Mouse (Mus musculus) liver, embryonic 14.5 days (tissue): ENCODE measurements around the gene Zbtb5. TPM values are rescaled to one million over a fixed set of nuclear protein-coding genes. Genes with fewer than 3 reads are reported as not detected.
A peak's percentile ranks its signal among the peaks of the same experiment; 100 is the strongest.

Source experiments
- ATAC-seq: fragments of 200-750 bp; cut with Nextera tagmentation; 2 replicates; pipeline ENCODE4 v1.8.0; 2017; ENCODE audit warnings: moderate number of reproducible peaks, mild to moderate bottlenecking, moderate library complexity; ENCODE audit not compliant: insufficient read depth
- DNase-seq, 3 experiments: peaks; one replicate each; pipeline ENCODE4 v3.0.0-alpha.2; 2012 to 2013; ENCODE audit warnings: low read depth in 3 of 3, low spot score in 3 of 3
- H3K27ac ChIP-seq: fragments of 300-500 bp; sonication (generic); 2 replicates; pipeline ENCODE4 v1.5.1; 2014; ENCODE audit warnings: moderate library complexity, mild to moderate bottlenecking, control low read depth, inconsistent platforms
- H3K27me3 ChIP-seq: fragments of 300-500 bp; sonication (generic); 2 replicates; pipeline ENCODE4 v1.6.1; 2014; ENCODE audit warnings: mild to moderate bottlenecking, low read length, moderate library complexity; ENCODE audit not compliant: control insufficient read depth, insufficient read depth
- H3K36me3 ChIP-seq: fragments of 300-500 bp; sonication (generic); replicated peaks from 2 replicates; pipeline ENCODE4 v1.6.1; 2014; ENCODE audit warnings: low read depth; ENCODE audit not compliant: control insufficient read depth, insufficient read depth
- H3K4me1 ChIP-seq, 2 experiments: fragments of 200-500 bp in 1 of 2; fragments of 300-500 bp in 1 of 2; sonication (generic) in 1 of 2; replicated peaks; 2 replicates each; pipeline ENCODE4 v1.6.1; 2012 to 2014; ENCODE audit warnings: antibody characterized with exemption in 1 of 2, inconsistent platforms in 1 of 2, low read length in 1 of 2; ENCODE audit not compliant: control insufficient read depth in 2 of 2, insufficient read depth in 2 of 2
- H3K4me2 ChIP-seq: fragments of 300-500 bp; sonication (generic); 2 replicates; pipeline ENCODE4 v1.6.1; 2014; ENCODE audit warnings: low read depth, mild to moderate bottlenecking, control low read depth, moderate library complexity
- H3K4me3 ChIP-seq, 2 experiments: fragments of 200-500 bp in 1 of 2; fragments of 300-500 bp in 1 of 2; sonication (generic) in 1 of 2; 2 replicates each; pipeline ENCODE4 v1.5.1; 2012 to 2014; ENCODE audit warnings: low read depth in 2 of 2, low read length in 2 of 2, mild to moderate bottlenecking in 2 of 2, control low read depth in 1 of 2, inconsistent platforms in 1 of 2, moderate library complexity in 1 of 2; ENCODE audit not compliant: insufficient read depth in 1 of 2
- H3K9ac ChIP-seq: fragments of 300-500 bp; sonication (generic); replicated peaks from 2 replicates; pipeline ENCODE4 v1.6.1; 2014; ENCODE audit warnings: mild to moderate bottlenecking, control low read depth, moderate library complexity
- H3K9me3 ChIP-seq: fragments of 300-500 bp; sonication (generic); 2 replicates; pipeline ENCODE4 v1.6.1; 2016; ENCODE audit warnings: low read length, mixed read lengths; ENCODE audit not compliant: control insufficient read depth
- CTCF ChIP-seq: IDR thresholded peaks from 2 replicates; pipeline ENCODE4 v1.5.1; 2016; ENCODE audit warnings: antibody characterized with exemption, low read depth, control low read depth
- EP300 ChIP-seq: IDR thresholded peaks from 2 replicates; pipeline ENCODE4 v1.6.1; 2016; ENCODE audit warnings: antibody characterized with exemption, low read depth
- WGBS: fragments of 180-500 bp; shearing (Covaris S2); extraction: QIAGEN DNeasy Blood & Tissue Kit; methylation state at CpG from one replicate; pipeline ENCODE4 v1.1.7; 2014; ENCODE audit not compliant: insufficient replicate concordance; 5-methylcytosine and 5-hydroxymethylcytosine counted together
- polyA plus RNA-seq, 2 experiments: library from polyadenylated mRNA; depleted of rRNA in 1 of 2; stranded (reverse) in 1 of 2; unstranded in 1 of 2; fragments of >200 nt; fragmentation: Nextera tagmentation in 1 of 2; extraction: Ambion mirVana in 1 of 2; gene quantifications; 2 replicates each; pipeline versions ENCODE4 v1.2.1 to v1.2.3; 2012 to 2014

Zbtb5 gene
- polyA plus RNA-seq, 2 experiments = 3.5 to 4.5 TPM

DNA sequence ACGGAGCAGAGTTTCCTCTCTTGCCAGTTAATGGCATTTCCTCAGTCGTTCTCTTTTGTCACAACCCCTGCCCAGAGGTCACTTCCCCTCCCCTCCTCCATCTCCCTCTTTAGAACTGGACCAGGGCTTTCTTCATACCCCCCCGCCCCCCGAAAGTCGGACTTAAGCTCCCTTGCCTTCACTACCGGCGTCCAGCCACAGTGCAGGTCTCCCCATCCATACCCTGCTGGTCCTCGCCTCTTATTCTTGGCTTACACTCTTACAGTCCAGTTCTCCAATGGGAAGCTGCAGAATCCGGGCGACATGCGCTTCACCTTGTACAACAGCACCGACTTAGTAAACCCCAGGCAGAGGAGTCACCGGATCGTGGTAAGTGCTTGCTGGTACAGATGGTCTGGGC lies 6.8 kb upstream of the Zbtb5 start:
- Histone ChIP-seq H3K4me2 (peak overlapping the region; percentile 87), H3K27ac (no peak overlapping the region), H3K4me3 (peak overlapping the region; percentile 89 to 99), H3K36me3 (no peaks in the 10 kb centered on the region), H3K9ac (peak overlapping the region; percentile 72), H3K27me3 (no peaks in the 10 kb centered on the region), H3K9me3 (no peaks in the 10 kb centered on the region), H3K4me1 (peaks cover 4 to 16% of the 10 kb centered on the region in 2 experiments; a peak in 3 of 4 replicates)
- 1% methylated on average over 14 of the region's 14 CpGs for WGBS
- no peak for DNase-seq
- TF ChIP-seq EP300 = no peak
- no peak for TF ChIP-seq CTCF
- no peak for ATAC-seq

- Histone ChIP-seq H3K9me3 (no peaks in the 10 kb centered on the region), H3K36me3 (no peaks in the 10 kb centered on the region), H3K27me3 (no peaks in the 10 kb centered on the region), H3K27ac (no peak within 1 kb of the TSS), H3K4me2 (peak within 1 kb of the TSS; percentile 87), H3K4me1 (peaks cover 8 to 19% of the 10 kb centered on the region in 2 experiments; a peak in 3 of 4 replicates), H3K9ac (peak within 1 kb of the TSS; percentile 72), H3K4me3 (peak within 1 kb of the TSS; percentile 89 to 99)
- ATAC-seq (peak; percentile 89), DNase-seq (peak; percentile 88 to 95 (median 92))
- TF ChIP-seq EP300 = no peak
- TF ChIP-seq CTCF = no peak
- WGBS = 0% methylated on average over 29 of the region's 29 CpGs
Measured at GRCm38 (mm10) chr4:45018452-45018980, 6.3 kb upstream of the Zbtb5 start, which contains the start of gene Polr1e. TSS of gene Polr1e (plus strand) at chr4:45018583.

DNA sequence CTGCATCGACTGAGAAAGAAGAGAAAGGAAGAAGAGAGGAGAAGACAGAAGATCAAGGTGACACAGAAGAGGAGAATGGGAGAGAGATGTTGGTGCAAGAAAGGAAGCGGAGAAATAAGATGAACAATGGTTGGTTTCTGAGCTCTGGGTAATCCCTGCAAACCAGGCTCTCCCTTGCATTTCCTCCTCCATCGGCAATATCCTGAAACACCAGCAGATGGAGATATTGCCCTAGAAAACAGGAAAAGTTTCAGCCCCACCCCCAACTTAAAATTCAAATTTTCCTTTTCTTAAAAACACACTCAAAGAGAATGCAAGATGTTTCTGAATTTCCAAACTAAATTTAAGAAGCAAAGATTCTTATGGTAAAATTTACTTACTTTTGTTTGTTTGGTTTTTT lies 3.4 kb upstream of the Zbtb5 start:
- WGBS = 10% methylated on average over 3 of the region's 3 CpGs
- DNase-seq = peak in 2 of 3 experiments; percentile 49 to 54

GRCm38 (mm10) chr4:45013537-45013936 lies 1.3 kb upstream of the Zbtb5 start:
- ATAC-seq = no peak
- peak overlapping the region; percentile 98 for H3K27ac ChIP-seq
- TF ChIP-seq EP300 (no peak), CTCF (no peak)
- no peaks in the 10 kb centered on the region for H3K36me3 ChIP-seq
- H3K9ac ChIP-seq = peak overlapping the region; percentile 90
- H3K4me2 ChIP-seq = peak overlapping the region; percentile 77
- H3K9me3 ChIP-seq = no peaks in the 10 kb centered on the region
- DNase-seq = no peak
- peak overlapping the region; percentile 79 to 96 for H3K4me3 ChIP-seq
- no peaks in the 10 kb centered on the region for H3K27me3 ChIP-seq
- H3K4me1 ChIP-seq = peaks cover 21 to 22% of the 10 kb centered on the region in 2 experiments
- 0% methylated on average over 2 of the region's 2 CpGs for WGBS

More for the DNA sequence above, 3.4 kb upstream of the Zbtb5 start:
- H3K4me2 ChIP-seq = no peak overlapping the region
- H3K36me3 ChIP-seq = no peaks in the 10 kb centered on the region
- H3K4me3 ChIP-seq = no peak overlapping the region
- TF ChIP-seq EP300 (no peak), CTCF (peak; percentile 71)
- ATAC-seq = no peak
- peaks cover 13 to 26% of the 10 kb centered on the region in 2 experiments for H3K4me1 ChIP-seq
- H3K27ac ChIP-seq = no peak overlapping the region
- no peak overlapping the region for H3K9ac ChIP-seq
- no peaks in the 10 kb centered on the region for H3K27me3 ChIP-seq
- H3K9me3 ChIP-seq = no peaks in the 10 kb centered on the region

GRCm38 (mm10) chr4:45013031-45013431 lies 819 bp upstream of the Zbtb5 start:
- H3K27ac ChIP-seq = peak overlapping the region; percentile 98
- H3K27me3 ChIP-seq = no peaks in the 10 kb centered on the region
- peaks cover 19 to 20% of the 10 kb centered on the region in 2 experiments for H3K4me1 ChIP-seq
- no peak for TF ChIP-seq CTCF
- TF ChIP-seq EP300 = no peak
- peak overlapping the region; percentile 90 for H3K9ac ChIP-seq
- peak overlapping the region; percentile 79 to 96 for H3K4me3 ChIP-seq
- H3K36me3 ChIP-seq = no peaks in the 10 kb centered on the region
- under 1% methylated on average over 13 of the region's 13 CpGs for whole genome bisulfite sequencing
- ATAC-seq (no peak), DNase-seq (peak in 1 of 3 experiments; percentile 56)
- H3K4me2 ChIP-seq = peak overlapping the region; percentile 77
- H3K9me3 ChIP-seq = no peaks in the 10 kb centered on the region
